26 mouse cellular contexts compared by ENCODE assay signal in the genomic region with DNA sequence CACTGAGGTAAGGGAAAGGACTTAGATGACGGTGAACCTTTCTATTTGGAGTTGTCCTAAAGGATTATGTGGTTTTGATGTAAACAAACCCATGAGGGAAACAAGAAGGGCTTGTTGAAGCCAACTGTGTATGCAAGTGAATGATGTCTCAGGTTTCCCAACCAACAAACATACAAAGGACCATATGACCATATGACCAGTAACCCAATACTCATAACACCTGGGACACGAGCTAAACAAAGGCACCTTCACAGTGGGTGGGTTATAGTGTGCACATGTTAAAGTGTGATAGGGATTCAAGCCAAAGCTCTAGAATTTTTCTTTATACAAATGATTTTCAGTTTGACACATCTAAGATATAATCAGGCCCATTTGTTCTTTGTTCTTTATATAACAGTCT. TPM values are rescaled to one million over a fixed set of nuclear protein-coding genes. Genes with fewer than 3 reads are reported as not detected.
DNase-seq lines count a peak whose midpoint lies in the region; ATAC-seq and TF ChIP-seq lines count a peak whose summit lies in the region.
"Had no signal": no experiment of that assay in that cellular context is flagged by ENCODE, and none has a peak within 500 bp of the region (broad histone marks: within the 10 kb centered on the region; RNA-seq: fewer than 3 reads in every experiment).

No protein-coding gene starts in this region.

- H3K36me3 ChIP-seq in limb, embryonic 11.5 days (ENCODE audit: control insufficient read depth, insufficient read depth, low read length): no peaks in the 10 kb centered on the region
- no peaks in the 10 kb centered on the region for H3K36me3 ChIP-seq in limb, embryonic 10.5 days
- H3K36me3 ChIP-seq in lung, postnatal 0 days (ENCODE audit: insufficient read depth, low read length): no peaks in the 10 kb centered on the region
- no peaks in the 10 kb centered on the region for H3K36me3 ChIP-seq in embryonic facial prominence, embryonic 14.5 days (ENCODE audit: control insufficient read depth, insufficient read depth, low read length)
- no peaks in the 10 kb centered on the region for H3K36me3 ChIP-seq in embryonic facial prominence, embryonic 15.5 days
- no peaks in the 10 kb centered on the region for H3K36me3 ChIP-seq in liver, embryonic 12.5 days
- H3K36me3 ChIP-seq: embryonic facial prominence, embryonic 13.5 days; forebrain, embryonic 10.5 days; forebrain, embryonic 12.5 days had no signal

- H3K27me3 ChIP-seq in limb, embryonic 11.5 days (ENCODE audit: control insufficient read depth, insufficient read depth, low read length): no peaks in the 10 kb centered on the region
- H3K27me3 ChIP-seq in limb, embryonic 10.5 days (ENCODE audit: low read depth, poor library complexity, severe bottlenecking): no peaks in the 10 kb centered on the region
- no peaks in the 10 kb centered on the region for H3K27me3 ChIP-seq in lung, postnatal 0 days (replicated peaks; ENCODE audit: insufficient read depth, low read length)
- H3K27me3 ChIP-seq in embryonic facial prominence, embryonic 14.5 days (replicated peaks; ENCODE audit: control insufficient read depth, insufficient read depth, low read length): no peaks in the 10 kb centered on the region
- H3K27me3 ChIP-seq in embryonic facial prominence, embryonic 15.5 days: no peaks in the 10 kb centered on the region
- H3K27me3 ChIP-seq in liver, embryonic 12.5 days (replicated peaks): no peaks in the 10 kb centered on the region
- H3K27me3 ChIP-seq: embryonic facial prominence, embryonic 13.5 days; forebrain, embryonic 12.5 days had no signal

- H3K4me3 ChIP-seq in limb, embryonic 11.5 days (ENCODE audit: low read depth, low read length): no peak overlapping the region
- no peak overlapping the region for H3K4me3 ChIP-seq in limb, embryonic 10.5 days
- no peak overlapping the region for H3K4me3 ChIP-seq in lung, postnatal 0 days (ENCODE audit: low read depth, low read length)
- no peak overlapping the region for H3K4me3 ChIP-seq in embryonic facial prominence, embryonic 14.5 days (ENCODE audit: low read depth, low read length)
- no peak overlapping the region for H3K4me3 ChIP-seq in embryonic facial prominence, embryonic 15.5 days (replicated peaks)
- no peak overlapping the region for H3K4me3 ChIP-seq in liver, embryonic 12.5 days
- H3K4me3 ChIP-seq: embryonic facial prominence, embryonic 13.5 days; erythroblast, embryonic 14.5 days; forebrain, embryonic 10.5 days; forebrain, embryonic 12.5 days had no signal

- DNase-seq in limb, embryonic 11.5 days (ENCODE audit: low spot score): no peak
- DNase-seq in limb, embryonic 10.5 days (ENCODE audit: low spot score): no peak
- DNase-seq in lung, postnatal 0 days (ENCODE audit: low spot score): peak; percentile 9
- DNase-seq in lung, postnatal 4 days: no peak
- DNase-seq in embryonic facial prominence, embryonic 14.5 days (ENCODE audit: low spot score): peak; percentile 54
- no peak for DNase-seq in kidney, postnatal 10 days
- DNase-seq: adrenal gland, adult 2 months; adrenal gland, postnatal 10 days; adrenal gland, postnatal 25 days; cerebellum, adult 11 months; cerebellum, adult 18-20 months; cerebellum, adult 8-10 months; cerebellum, adult 9-11 months; cerebellum, postnatal 14 days; cerebellum, postnatal 36 days; embryo, embryonic 11 days had no signal

- H3K27ac ChIP-seq in limb, embryonic 11.5 days (replicated peaks; ENCODE audit: low read depth, low read length): no peak overlapping the region
- no peak overlapping the region for H3K27ac ChIP-seq in limb, embryonic 10.5 days
- no peak overlapping the region for H3K27ac ChIP-seq in lung, postnatal 0 days (ENCODE audit: low read length)
- no peak overlapping the region for H3K27ac ChIP-seq in embryonic facial prominence, embryonic 14.5 days (replicated peaks; ENCODE audit: low read depth, low read length)
- no peak overlapping the region for H3K27ac ChIP-seq in embryonic facial prominence, embryonic 15.5 days (replicated peaks)
- H3K27ac ChIP-seq in liver, embryonic 12.5 days: no peak overlapping the region
- H3K27ac ChIP-seq: embryonic facial prominence, embryonic 13.5 days; forebrain, embryonic 10.5 days; forebrain, embryonic 12.5 days had no signal

- H3K4me2 ChIP-seq in limb, embryonic 11.5 days (ENCODE audit: low read depth, severe bottlenecking): no peak overlapping the region
- no peak overlapping the region for H3K4me2 ChIP-seq in lung, postnatal 0 days (replicated peaks; ENCODE audit: low read depth, low read length)
- H3K4me2 ChIP-seq in embryonic facial prominence, embryonic 14.5 days (ENCODE audit: low read depth, low read length): no peak overlapping the region
- no peak overlapping the region for H3K4me2 ChIP-seq in embryonic facial prominence, embryonic 15.5 days (replicated peaks)
- no peak overlapping the region for H3K4me2 ChIP-seq in liver, embryonic 12.5 days
- H3K4me2 ChIP-seq: embryonic facial prominence, embryonic 13.5 days; forebrain, embryonic 12.5 days had no signal

- 61% methylated on average over 2 of the region's 2 CpGs for WGBS in limb, embryonic 11.5 days
- 87% methylated on average over 2 of the region's 2 CpGs for WGBS in limb, embryonic 10.5 days
- WGBS in lung, postnatal 0 days: 58% methylated on average over 2 of the region's 2 CpGs
- WGBS in embryonic facial prominence, embryonic 14.5 days: 46% methylated on average over 2 of the region's 2 CpGs
- 42% methylated on average over 2 of the region's 2 CpGs for WGBS in embryonic facial prominence, embryonic 15.5 days
- WGBS in liver, embryonic 12.5 days (ENCODE audit: insufficient replicate concordance): 75% methylated on average over 2 of the region's 2 CpGs

- TF ChIP-seq CTCF in lung, postnatal 0 days (IDR thresholded peaks at IDR 0.05): no peak

- ATAC-seq in limb, embryonic 11.5 days (ENCODE audit: insufficient number of reproducible peaks, low FRiP score, low TSS enrichment, low read depth): peak; percentile 65; the same call in 1 of the 2 replicates
- ATAC-seq in lung, postnatal 0 days: no peak
- ATAC-seq in embryonic facial prominence, embryonic 14.5 days (ENCODE audit: low read depth): peak; percentile 88
- peak; percentile 78; the same call in 1 of the 2 replicates for ATAC-seq in embryonic facial prominence, embryonic 15.5 days (ENCODE audit: insufficient number of reproducible peaks, low FRiP score, low TSS enrichment, low read depth)
- no peak for ATAC-seq in liver, embryonic 12.5 days
- ATAC-seq: forebrain, embryonic 14.5 days; forebrain, embryonic 16.5 days had no signal

- TF ChIP-seq EP300 in lung, postnatal 0 days (IDR thresholded peaks at IDR 0.05): no peak

- no peak overlapping the region for H3K9ac ChIP-seq in limb, embryonic 11.5 days (ENCODE audit: low read length)
- H3K9ac ChIP-seq in lung, postnatal 0 days (replicated peaks; ENCODE audit: low read depth): no peak overlapping the region
- H3K9ac ChIP-seq in embryonic facial prominence, embryonic 14.5 days (ENCODE audit: low read depth, low read length): no peak overlapping the region
- no peak overlapping the region for H3K9ac ChIP-seq in embryonic facial prominence, embryonic 15.5 days
- no peak overlapping the region for H3K9ac ChIP-seq in liver, embryonic 12.5 days
- H3K9ac ChIP-seq: embryonic facial prominence, embryonic 13.5 days; forebrain, embryonic 12.5 days had no signal

- no peaks in the 10 kb centered on the region for H3K4me1 ChIP-seq in limb, embryonic 11.5 days (ENCODE audit: control insufficient read depth, insufficient read depth, low read length)
- H3K4me1 ChIP-seq in limb, embryonic 10.5 days: no peaks in the 10 kb centered on the region
- H3K4me1 ChIP-seq in lung, postnatal 0 days (ENCODE audit: insufficient read depth, low read depth, low read length): no peaks in the 10 kb centered on the region
- no peaks in the 10 kb centered on the region for H3K4me1 ChIP-seq in embryonic facial prominence, embryonic 14.5 days (ENCODE audit: control insufficient read depth, insufficient read depth, low read length)
- H3K4me1 ChIP-seq in embryonic facial prominence, embryonic 15.5 days: no peaks in the 10 kb centered on the region
- H3K4me1 ChIP-seq in liver, embryonic 12.5 days: peaks cover 22% of the 10 kb centered on the region
- H3K4me1 ChIP-seq: embryonic facial prominence, embryonic 13.5 days; forebrain, embryonic 10.5 days; forebrain, embryonic 12.5 days had no signal

- no peaks in the 10 kb centered on the region for H3K9me3 ChIP-seq in limb, embryonic 11.5 days (ENCODE audit: control insufficient read depth, low read length)
- no peaks in the 10 kb centered on the region for H3K9me3 ChIP-seq in limb, embryonic 10.5 days (replicated peaks)
- H3K9me3 ChIP-seq in lung, postnatal 0 days (ENCODE audit: low read length): no peaks in the 10 kb centered on the region
- no peaks in the 10 kb centered on the region for H3K9me3 ChIP-seq in embryonic facial prominence, embryonic 14.5 days (ENCODE audit: control insufficient read depth, low read length)
- H3K9me3 ChIP-seq in embryonic facial prominence, embryonic 15.5 days (replicated peaks): no peaks in the 10 kb centered on the region
- H3K9me3 ChIP-seq in liver, embryonic 12.5 days (replicated peaks): no peaks in the 10 kb centered on the region
- H3K9me3 ChIP-seq: embryonic facial prominence, embryonic 13.5 days; forebrain, embryonic 10.5 days; forebrain, embryonic 12.5 days had no signal

RNA-seq across cellular contexts. Expression of a gene that starts 17.5 kb away (rescaled TPM):
- polyA plus RNA-seq in limb, embryonic 11.5 days (2014; fragmentation: Nextera tagmentation; extraction: Ambion mirVana): not detected in 2 replicates
- polyA plus RNA-seq in limb, embryonic 10.5 days (2016; fragmentation: Nextera tagmentation; extraction: Ambion mirVana): 0.10 TPM in 1 of 2 replicates, not detected in the other
- polyA plus RNA-seq in lung, postnatal 0 days (2015; fragmentation: Nextera tagmentation; extraction: Ambion mirVana): 0.29 TPM in 1 of 2 replicates, not detected in the other
- 0.13 TPM in 1 of 2 replicates, not detected in the other for polyA plus RNA-seq in embryonic facial prominence, embryonic 14.5 days (2014; fragmentation: Nextera tagmentation; extraction: Ambion mirVana)
- polyA plus RNA-seq in embryonic facial prominence, embryonic 15.5 days (2015; fragmentation: Nextera tagmentation; extraction: Ambion mirVana): 0.15 and 0.45 TPM in 2 replicates
- 0.18 and 0.37 TPM in 2 replicates for polyA plus RNA-seq in liver, embryonic 12.5 days (2016; fragmentation: Nextera tagmentation; extraction: Ambion mirVana)
- polyA plus RNA-seq: C2C12; embryonic facial prominence, embryonic 13.5 days; erythroblast, embryonic 14.5 days; forebrain, embryonic 10.5 days; forebrain, embryonic 12.5 days; forebrain, embryonic 14.5 days; forebrain, embryonic 16.5 days had no signal

RNA-seq across cellular contexts. Expression of a gene that starts 48.2 kb away (rescaled TPM):
- not detected in 2 replicates for polyA plus RNA-seq in limb, embryonic 11.5 days (2014; fragmentation: Nextera tagmentation; extraction: Ambion mirVana)
- not detected in 2 replicates for polyA plus RNA-seq in limb, embryonic 10.5 days (2016; fragmentation: Nextera tagmentation; extraction: Ambion mirVana)
- not detected in 2 replicates for polyA plus RNA-seq in lung, postnatal 0 days (2015; fragmentation: Nextera tagmentation; extraction: Ambion mirVana)
- polyA plus RNA-seq in embryonic facial prominence, embryonic 14.5 days (2014; fragmentation: Nextera tagmentation; extraction: Ambion mirVana): not detected in 2 replicates
- not detected in 2 replicates for polyA plus RNA-seq in embryonic facial prominence, embryonic 15.5 days (2015; fragmentation: Nextera tagmentation; extraction: Ambion mirVana)
- 0.20 and 0.24 TPM in 2 replicates for polyA plus RNA-seq in liver, embryonic 12.5 days (2016; fragmentation: Nextera tagmentation; extraction: Ambion mirVana)
- polyA plus RNA-seq: adrenal gland, adult 2 months; brain, embryonic 14.5 days; C2C12; embryonic facial prominence, embryonic 13.5 days; erythroblast, embryonic 14.5 days; forebrain, embryonic 10.5 days; forebrain, embryonic 12.5 days; forebrain, embryonic 14.5 days; forebrain, embryonic 16.5 days had no signal

RNA-seq across cellular contexts. Expression of a gene that starts 50.2 kb away (rescaled TPM):
- 0.24 and 0.28 TPM in 2 replicates for polyA plus RNA-seq in limb, embryonic 11.5 days (2014; fragmentation: Nextera tagmentation; extraction: Ambion mirVana)
- polyA plus RNA-seq in limb, embryonic 10.5 days (2016; fragmentation: Nextera tagmentation; extraction: Ambion mirVana): 0.11 and 0.21 TPM in 2 replicates
- not detected in 2 replicates for polyA plus RNA-seq in lung, postnatal 0 days (2015; fragmentation: Nextera tagmentation; extraction: Ambion mirVana)
- polyA plus RNA-seq in embryonic facial prominence, embryonic 14.5 days (2014; fragmentation: Nextera tagmentation; extraction: Ambion mirVana): 0.16 TPM in 1 of 2 replicates, not detected in the other
- polyA plus RNA-seq in embryonic facial prominence, embryonic 15.5 days (2015; fragmentation: Nextera tagmentation; extraction: Ambion mirVana): 0.22 TPM in 1 of 2 replicates, not detected in the other
- polyA plus RNA-seq in liver, embryonic 12.5 days (2016; fragmentation: Nextera tagmentation; extraction: Ambion mirVana): 0.21 and 0.37 TPM in 2 replicates
- polyA plus RNA-seq: adrenal gland, adult 2 months; embryonic facial prominence, embryonic 13.5 days; erythroblast, embryonic 14.5 days; forebrain, embryonic 14.5 days had no signal

Comparison
In these comparisons a context has a peak if more than half of its experiments do, and no peak if none do; other contexts are left out.
1. DNase-seq: peak in lung, postnatal 0 days (single experiment) and embryonic facial prominence, embryonic 14.5 days (single experiment); none in limb, embryonic 11.5 days (single experiment), limb, embryonic 10.5 days (single experiment), lung, postnatal 4 days (0 of 2) and kidney, postnatal 10 days (single experiment).
2. ATAC-seq: peak in limb, embryonic 11.5 days (single experiment), embryonic facial prominence, embryonic 14.5 days (single experiment) and embryonic facial prominence, embryonic 15.5 days (single experiment); none in lung, postnatal 0 days (single experiment) and liver, embryonic 12.5 days (single experiment).